Mouse (Mus musculus) limb, embryonic 14.5 days (tissue): ENCODE results near the gene Lsm3. TPM values are rescaled to one million over a fixed set of nuclear protein-coding genes. Genes with fewer than 3 reads are reported as not detected.

Source experiments
- ATAC-seq: fragments of 200-750 bp; cut with Nextera tagmentation; 2 replicates; pipeline ENCODE4 v1.8.0; 2017; ENCODE audit warnings: low read depth, moderate number of reproducible peaks, moderate TSS enrichment; ENCODE audit not compliant: low FRiP score
- DNase-seq: peaks from one replicate; pipeline ENCODE4 v3.0.0-alpha.2; 2015; ENCODE audit warnings: low spot score
- H3K27ac ChIP-seq: fragments of 300-500 bp; sonication (generic); replicated peaks from 2 replicates; pipeline ENCODE4 v1.5.1; 2014; ENCODE audit warnings: low read depth, mild to moderate bottlenecking, low read length, moderate library complexity, mixed read lengths
- H3K27me3 ChIP-seq: fragments of 300-500 bp; sonication (generic); 2 replicates; pipeline ENCODE4 v1.6.1; 2014; ENCODE audit warnings: low read length, mixed read lengths; ENCODE audit not compliant: control insufficient read depth, insufficient read depth
- H3K36me3 ChIP-seq: fragments of 300-500 bp; sonication (generic); 2 replicates; pipeline ENCODE4 v1.6.1; 2014; ENCODE audit warnings: mild to moderate bottlenecking, low read length, moderate library complexity, mixed read lengths; ENCODE audit not compliant: control insufficient read depth, insufficient read depth
- H3K4me1 ChIP-seq: fragments of 300-500 bp; sonication (generic); 2 replicates; pipeline ENCODE4 v1.6.1; 2014; ENCODE audit warnings: antibody characterized with exemption, low read length, mixed read lengths; ENCODE audit not compliant: control insufficient read depth, insufficient read depth
- H3K4me2 ChIP-seq: fragments of 300-500 bp; sonication (generic); replicated peaks from 2 replicates; pipeline ENCODE4 v1.6.1; 2014; ENCODE audit warnings: low read depth, mild to moderate bottlenecking, low read length, moderate library complexity; ENCODE audit not compliant: severe bottlenecking
- H3K4me3 ChIP-seq: fragments of 300-500 bp; sonication (generic); replicated peaks from 2 replicates; pipeline ENCODE4 v1.5.1; 2014; ENCODE audit warnings: low read length
- H3K9ac ChIP-seq: fragments of 300-500 bp; sonication (generic); 2 replicates; pipeline ENCODE4 v1.6.1; 2014; ENCODE audit warnings: mild to moderate bottlenecking, low read depth, low read length, moderate library complexity; ENCODE audit not compliant: severe bottlenecking
- H3K9me3 ChIP-seq: fragments of 300-500 bp; sonication (generic); 2 replicates; pipeline ENCODE4 v1.6.1; 2016; ENCODE audit warnings: low read length; ENCODE audit not compliant: control insufficient read depth
- POLR2A ChIP-seq: fragments of 200-500 bp; IDR thresholded peaks from 2 replicates; pipeline ENCODE4 v1.8.0; 2012; ENCODE audit warnings: inconsistent platforms, mild to moderate bottlenecking, moderate library complexity, borderline replicate concordance; ENCODE audit not compliant: insufficient read depth, insufficient read length; ENCODE audit errors: extremely low read depth
- WGBS: fragments of 180-500 bp; shearing (Covaris S2); extraction: QIAGEN DNeasy Blood & Tissue Kit; methylation state at CpG from one replicate; pipeline ENCODE4 v1.1.7; 2014; 5-methylcytosine and 5-hydroxymethylcytosine counted together
- polyA plus RNA-seq, 2 experiments: library from polyadenylated mRNA; depleted of rRNA in 1 of 2; stranded (reverse) in 1 of 2; unstranded in 1 of 2; fragments of >200 nt; fragmentation: Nextera tagmentation in 1 of 2; extraction: Ambion mirVana in 1 of 2; gene quantifications; 2 replicates each; pipeline versions ENCODE4 v1.2.1 to v1.2.3; 2012 to 2014

The Lsm3 gene
- polyA plus RNA-seq, 2 experiments = 137 to 253 TPM

GRCm38 (mm10) chr6:91527227-91527860 is 11.6 kb downstream of the Lsm3 start:
- Histone ChIP-seq H3K27ac (no peak overlapping the region), H3K9me3 (no peaks in the 10 kb centered on the region), H3K27me3 (no peaks in the 10 kb centered on the region), H3K4me3 (no peak overlapping the region), H3K9ac (no peak overlapping the region), H3K4me2 (no peak overlapping the region), H3K4me1 (no peaks in the 10 kb centered on the region), H3K36me3 (peaks cover 22% of the 10 kb centered on the region)
- TF ChIP-seq POLR2A = no peak
- ATAC-seq (peak; percentile 66; the same call in 1 of the 2 replicates), DNase-seq (peak; percentile 76)
- WGBS = 48% methylated on average over 5 of the region's 5 CpGs

- H3K4me2 ChIP-seq = no peak overlapping the region
- no peak overlapping the region for H3K4me3 ChIP-seq
- H3K9me3 ChIP-seq = no peaks in the 10 kb centered on the region
- peaks cover 13% of the 10 kb centered on the region; the same call in 1 of the 2 replicates for H3K36me3 ChIP-seq
- no peaks in the 10 kb centered on the region for H3K27me3 ChIP-seq
- H3K27ac ChIP-seq = no peak overlapping the region
- TF ChIP-seq POLR2A = no peak
- 84% methylated on average over 7 of the region's 7 CpGs for WGBS
- H3K9ac ChIP-seq = no peak overlapping the region
- no peak for DNase-seq
- ATAC-seq = no peak
- H3K4me1 ChIP-seq = 0 out of 2 replicates have a peak, but pooled peaks cover under 1% of the 10 kb centered on the region
These were observed 12.5 kb downstream of the Lsm3 start for GRCm38 (mm10) chr6:91528265-91528664.

GRCm38 (mm10) chr6:91530673-91531072 is 14.9 kb downstream of the Lsm3 start:
- ATAC-seq (no peak), DNase-seq (no peak)
- H3K4me3 ChIP-seq = no peak overlapping the region
- no peaks in the 10 kb centered on the region; the same call in 1 of the 2 replicates for H3K36me3 ChIP-seq
- no peak overlapping the region for H3K4me2 ChIP-seq
- no peaks in the 10 kb centered on the region for H3K27me3 ChIP-seq
- no peaks in the 10 kb centered on the region for H3K9me3 ChIP-seq
- WGBS = 89% methylated on average over 8 of the region's 8 CpGs
- H3K27ac ChIP-seq = no peak overlapping the region
- no peak for TF ChIP-seq POLR2A
- 0 out of 2 replicates have a peak, but pooled peaks cover 5% of the 10 kb centered on the region for H3K4me1 ChIP-seq
- no peak overlapping the region for H3K9ac ChIP-seq

- ATAC-seq (no peak), DNase-seq (no peak)
- H3K4me2 ChIP-seq = no peak overlapping the region
- no peaks in the 10 kb centered on the region for H3K27me3 ChIP-seq
- H3K36me3 ChIP-seq = no peaks in the 10 kb centered on the region
- 0 out of 2 replicates have a peak, but pooled peaks cover 5% of the 10 kb centered on the region for H3K4me1 ChIP-seq
- H3K27ac ChIP-seq = no peak overlapping the region
- no peaks in the 10 kb centered on the region for H3K9me3 ChIP-seq
- no peak overlapping the region for H3K9ac ChIP-seq
- no peak overlapping the region for H3K4me3 ChIP-seq
- TF ChIP-seq POLR2A = no peak
- 81% methylated on average over 6 of the region's 6 CpGs for WGBS
These were observed 15.5 kb downstream of the Lsm3 start for GRCm38 (mm10) chr6:91531276-91531675.

GRCm38 (mm10) chr6:91532661-91533060 is 16.9 kb downstream of the Lsm3 start:
- Histone ChIP-seq H3K36me3 (no peaks in the 10 kb centered on the region), H3K9me3 (no peaks in the 10 kb centered on the region), H3K4me1 (0 out of 2 replicates have a peak, but pooled peaks cover 5% of the 10 kb centered on the region), H3K27ac (no peak overlapping the region), H3K4me2 (no peak overlapping the region), H3K4me3 (no peak overlapping the region), H3K9ac (no peak overlapping the region), H3K27me3 (no peaks in the 10 kb centered on the region)
- no peak for DNase-seq
- no peak for TF ChIP-seq POLR2A
- 67% methylated on average over 6 of the region's 6 CpGs for whole genome bisulfite sequencing
- ATAC-seq = no peak
